Mouse (Mus musculus) spleen, postnatal 36 days (tissue): ENCODE results near the gene Arhgef1.

ENCODE experiments used
- DNase-seq, 2 experiments: peaks; one replicate each; pipeline ENCODE4 v3.0.0; 2022; ENCODE audit warnings: low spot score in 2 of 2, mixed read lengths in 1 of 2

The Arhgef1 gene

GRCm38 (mm10) chr7:24902630-24903443 is at the start of gene Arhgef1:
Gene Arhgef1, plus strand, starts transcription at chr7:24902912.
- DNase-seq: peak; percentile 85 to 86

GRCm38 (mm10) chr7:24853233-24853563 is 49.5 kb upstream of the Arhgef1 start:
- DNase-seq: no peak

- DNase-seq: no peak
Measured at GRCm38 (mm10) chr7:24853695-24854094, 49.0 kb upstream of the Arhgef1 start.

- no peak for DNase-seq
Measured at GRCm38 (mm10) chr7:24856460-24857120, 46.1 kb upstream of the Arhgef1 start.

GRCm38 (mm10) chr7:24859234-24859633 is 43.5 kb upstream of the Arhgef1 start:
- peak; percentile 30 to 48 for DNase-seq

- DNase-seq: no peak
Measured at GRCm38 (mm10) chr7:24861913-24862312, 40.8 kb upstream of the Arhgef1 start, which contains the start of gene Gm9844. Gene Gm9844, plus strand, starts transcription at chr7:24862213.

- DNase-seq: no peak
Measured at GRCm38 (mm10) chr7:24862853-24863252, 39.9 kb upstream of the Arhgef1 start.

- no peak for DNase-seq
Measured at GRCm38 (mm10) chr7:24864156-24864555, 38.6 kb upstream of the Arhgef1 start.

GRCm38 (mm10) chr7:24869080-24869479 is 33.6 kb upstream of the Arhgef1 start:
- DNase-seq: no peak

GRCm38 (mm10) chr7:24869532-24870165 is 33.1 kb upstream of the Arhgef1 start, which contains the start of the genes Lypd4 and Dmrtc2:
Gene Lypd4, minus strand, starts transcription at chr7:24869941.
Gene Dmrtc2, plus strand, starts transcription at chr7:24870057.
- no peak for DNase-seq

- no peak for DNase-seq
Measured at GRCm38 (mm10) chr7:24877588-24877987, 25.1 kb upstream of the Arhgef1 start.

- no peak for DNase-seq
Measured at GRCm38 (mm10) chr7:24879620-24880019, 23.1 kb upstream of the Arhgef1 start.

- DNase-seq: no peak
Measured at GRCm38 (mm10) chr7:24882416-24883199, 20.1 kb upstream of the Arhgef1 start.

GRCm38 (mm10) chr7:24883896-24884692 is 18.6 kb upstream of the Arhgef1 start, which contains the start of gene Rps19:
Gene Rps19, plus strand, starts transcription at chr7:24884371.
- peak; percentile 97 to 98 for DNase-seq

GRCm38 (mm10) chr7:24884693-24885291 is 17.9 kb upstream of the Arhgef1 start:
- DNase-seq: no peak

GRCm38 (mm10) chr7:24885468-24886307 is 17.0 kb upstream of the Arhgef1 start:
- DNase-seq: no peak

- DNase-seq: no peak
Measured at GRCm38 (mm10) chr7:24886308-24886633, 16.4 kb upstream of the Arhgef1 start.

- DNase-seq: no peak
Measured at GRCm38 (mm10) chr7:24887096-24887495, 15.6 kb upstream of the Arhgef1 start.

- DNase-seq: peak; percentile 57
Measured at GRCm38 (mm10) chr7:24889431-24890220, 13.1 kb upstream of the Arhgef1 start.
